Mouse (Mus musculus): Measurements from ENCODE around the gene Tbc1d17. TPM values are rescaled to one million over a fixed set of nuclear protein-coding genes. Genes with fewer than 3 reads are reported as not detected.
A peak's percentile ranks its signal among the peaks of the same experiment; 100 is the strongest.

The Tbc1d17 gene
- polyA plus RNA-seq, 1 experiment from 2014 or later, result 64.5 TPM

DNA sequence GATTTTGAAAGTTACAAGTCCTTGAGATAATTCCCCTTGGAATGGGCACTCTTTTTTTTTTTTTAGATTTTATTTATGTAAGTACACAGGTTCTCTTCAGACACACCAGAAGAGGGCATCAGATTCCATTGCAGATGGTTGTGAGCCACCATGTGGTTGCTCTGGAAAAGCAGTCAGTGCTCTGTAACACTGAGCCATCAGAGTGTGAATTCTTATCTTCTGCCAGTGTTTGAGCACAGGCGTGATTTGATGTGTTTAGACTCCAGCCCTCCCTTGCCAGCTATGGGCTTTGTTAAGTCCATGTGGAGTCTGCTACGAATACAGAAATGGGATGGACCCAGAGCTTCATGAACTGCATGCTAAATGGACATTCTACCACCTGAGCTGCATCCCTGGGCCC, 30.7 kb downstream of the Tbc1d17 start:
- Histone ChIP-seq H3K4me2 (peak overlapping the region; percentile 82), H3K4me3 (replicated peaks) (peak overlapping the region; percentile 88), H3K9ac (peak overlapping the region; percentile 1; the same call in 1 of the 2 replicates), H3K9me3 (no peaks in the 10 kb centered on the region), H3K36me3 (no peaks in the 10 kb centered on the region; the same call in 1 of the 2 replicates), H3K4me1 (peaks cover 47% of the 10 kb centered on the region), H3K27ac (peak overlapping the region; percentile 98; the same call in 1 of the 2 replicates), H3K27me3 (replicated peaks) (no peaks in the 10 kb centered on the region)
- no peak for ATAC-seq (ENCODE audit: insufficient read depth, low FRiP score, low read depth)
- 24% methylated on average over 2 of the region's 2 CpGs for WGBS

DNA sequence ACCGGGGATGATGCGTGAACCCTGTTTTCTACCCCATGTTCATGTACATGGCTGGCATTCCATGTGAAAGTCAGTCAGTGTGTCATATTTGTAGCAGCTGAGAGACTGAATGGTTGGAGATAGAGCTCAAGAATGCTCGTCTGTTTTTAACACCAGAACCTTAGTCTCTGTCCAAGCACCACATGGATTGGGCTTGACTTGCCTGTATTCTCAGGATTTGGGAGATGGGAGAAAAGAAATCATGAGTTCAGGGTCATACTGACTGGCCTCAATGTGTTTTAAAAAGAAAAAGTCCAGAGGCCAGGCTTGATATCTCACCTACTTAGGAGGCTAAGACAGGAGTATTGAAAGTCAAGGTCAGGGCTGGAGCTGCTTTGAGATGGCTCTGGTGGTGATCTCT, 31.4 kb downstream of the Tbc1d17 start:
- Histone ChIP-seq H3K4me3 (replicated peaks) (peak overlapping the region; percentile 88), H3K4me1 (peaks cover 41% of the 10 kb centered on the region), H3K36me3 (no peaks in the 10 kb centered on the region; the same call in 1 of the 2 replicates), H3K27me3 (replicated peaks) (no peaks in the 10 kb centered on the region), H3K9ac (peak overlapping the region; percentile 95), H3K27ac (peak overlapping the region; percentile 98; the same call in 1 of the 2 replicates), H3K9me3 (no peaks in the 10 kb centered on the region), H3K4me2 (peak overlapping the region; percentile 82)
- ATAC-seq (ENCODE audit: insufficient read depth, low FRiP score, low read depth), result no peak
- 12% methylated on average over 3 of the region's 3 CpGs for WGBS

DNA sequence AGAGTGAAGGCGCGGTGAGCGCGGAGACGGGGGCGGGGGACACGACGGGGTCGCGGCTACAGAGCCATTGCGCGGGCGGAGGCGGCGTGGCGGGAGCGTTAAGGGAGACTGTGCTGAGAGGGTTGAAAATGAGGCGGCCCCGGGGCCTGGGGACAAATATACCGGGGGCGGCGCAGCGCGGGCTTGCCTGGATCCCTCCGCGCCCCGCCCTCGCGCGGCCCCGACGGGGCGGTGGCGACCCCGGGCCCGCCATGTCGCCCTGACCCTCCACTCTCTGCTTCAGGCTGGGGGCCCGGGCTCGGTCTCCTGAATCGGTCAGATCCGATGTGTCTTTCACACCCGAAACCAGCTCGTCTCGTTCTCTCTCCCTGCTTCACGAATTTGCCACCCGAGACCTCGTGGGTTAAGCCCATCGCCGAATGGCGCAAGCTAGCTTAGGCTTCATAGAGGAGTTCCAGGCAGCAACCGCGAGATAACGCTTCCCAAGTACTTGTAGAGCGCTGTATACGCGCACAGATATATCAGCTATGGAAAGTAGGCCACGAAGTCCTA, 32.3 kb downstream of the Tbc1d17 start, which contains the start of gene Atf5:
Gene Atf5, minus strand, starts transcription at position 189 of the 552 bp plus-strand sequence.
- H3K36me3 ChIP-seq, result no peaks in the 10 kb centered on the region; the same call in 1 of the 2 replicates
- H3K4me3 ChIP-seq (replicated peaks), result peak within 1 kb of the TSS; percentile 88
- H3K9me3 ChIP-seq, result no peaks in the 10 kb centered on the region
- peak within 1 kb of the TSS; percentile 95 for H3K9ac ChIP-seq
- WGBS, result under 1% methylated on average over 52 of the region's 57 CpGs
- peak within 1 kb of the TSS; percentile 98 for H3K27ac ChIP-seq
- H3K27me3 ChIP-seq (replicated peaks), result no peaks in the 10 kb centered on the region
- peaks cover 39% of the 10 kb centered on the region for H3K4me1 ChIP-seq
- peak; percentile 13 for ATAC-seq (ENCODE audit: insufficient read depth, low FRiP score, low read depth)
- H3K4me2 ChIP-seq, result peak within 1 kb of the TSS; percentile 82

DNA sequence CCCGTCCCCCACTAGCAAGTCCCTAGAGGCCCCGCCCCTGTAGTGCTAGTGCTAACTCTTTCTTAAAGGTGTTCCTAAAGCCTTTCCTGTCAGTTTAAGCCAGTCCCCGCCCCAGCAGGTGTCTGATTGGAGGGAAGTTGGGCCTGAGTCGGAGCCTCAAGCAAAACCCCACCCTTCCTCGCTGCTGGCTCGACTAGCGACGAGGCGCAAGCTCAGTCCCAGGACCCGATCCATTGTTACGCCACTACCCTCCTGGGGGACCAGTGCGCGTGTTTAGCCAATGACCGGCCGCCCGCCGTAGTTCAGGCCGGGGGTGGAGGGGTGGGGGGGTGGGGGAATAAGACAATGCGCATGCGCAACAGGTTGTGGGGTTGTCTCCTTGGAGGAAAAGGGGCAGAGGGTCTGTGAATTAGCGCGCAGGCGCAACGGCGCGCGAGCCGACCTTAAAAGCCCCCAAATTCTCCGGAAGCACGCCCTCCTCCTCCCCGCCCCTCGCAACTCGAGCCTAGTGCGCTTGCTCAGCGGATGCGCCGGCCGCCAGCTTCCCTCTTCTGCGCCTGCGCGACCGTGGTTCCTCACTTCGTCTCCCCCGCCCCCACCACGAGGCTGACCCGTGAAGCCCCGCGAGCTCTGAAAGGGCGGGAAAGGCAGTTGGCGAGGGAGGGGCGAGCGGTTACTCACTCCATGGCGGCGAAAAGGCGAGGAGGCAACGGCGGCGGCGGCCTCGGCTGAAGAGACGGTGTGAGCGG, 33.0 kb downstream of the Tbc1d17 start, which contains the start of the genes Nup62 and Il4i1:
Gene Nup62, plus strand, starts transcription at position 368 of the 749 bp plus-strand sequence.
Gene Il4i1, plus strand, starts transcription at position 667 of the 749 bp plus-strand sequence.
- peaks cover 36% of the 10 kb centered on the region for H3K4me1 ChIP-seq
- peaks cover 4% of the 10 kb centered on the region; the same call in 1 of the 2 replicates for H3K36me3 ChIP-seq
- peak within 1 kb of the TSS; percentile 95 for H3K9ac ChIP-seq
- peak within 1 kb of the TSS; percentile 88 for H3K4me3 ChIP-seq (replicated peaks)
- H3K27me3 ChIP-seq (replicated peaks), result no peaks in the 10 kb centered on the region
- ATAC-seq (ENCODE audit: insufficient read depth, low FRiP score, low read depth), result peak; percentile 94
- peak within 1 kb of the TSS; percentile 98 for H3K27ac ChIP-seq
- H3K4me2 ChIP-seq, result peak within 1 kb of the TSS; percentile 82
- under 1% methylated on average over 61 of the region's 62 CpGs for WGBS
- H3K9me3 ChIP-seq, result no peaks in the 10 kb centered on the region

GRCm38 (mm10) chr7:44814952-44815553, 33.8 kb downstream of the Tbc1d17 start:
- peak overlapping the region; percentile 82 for H3K4me2 ChIP-seq
- H3K36me3 ChIP-seq, result peaks cover 4% of the 10 kb centered on the region; the same call in 1 of the 2 replicates
- H3K4me3 ChIP-seq (replicated peaks), result peak overlapping the region; percentile 88
- H3K27me3 ChIP-seq (replicated peaks), result no peaks in the 10 kb centered on the region
- no peak for ATAC-seq (ENCODE audit: insufficient read depth, low FRiP score, low read depth)
- H3K27ac ChIP-seq, result peak overlapping the region; percentile 98
- H3K4me1 ChIP-seq, result peaks cover 31% of the 10 kb centered on the region
- WGBS, result 32% methylated on average over 14 of the region's 14 CpGs
- no peaks in the 10 kb centered on the region for H3K9me3 ChIP-seq
- no peak overlapping the region for H3K9ac ChIP-seq

GRCm38 (mm10) chr7:44814423-44814822, 34.5 kb downstream of the Tbc1d17 start:
- no peaks in the 10 kb centered on the region for H3K27me3 ChIP-seq (replicated peaks)
- no peak overlapping the region for H3K4me2 ChIP-seq
- no peak overlapping the region for H3K9ac ChIP-seq
- H3K9me3 ChIP-seq, result no peaks in the 10 kb centered on the region
- ATAC-seq (ENCODE audit: insufficient read depth, low FRiP score, low read depth), result no peak
- WGBS, result 89% methylated on average over 4 of the region's 4 CpGs
- peaks cover 4% of the 10 kb centered on the region; the same call in 1 of the 2 replicates for H3K36me3 ChIP-seq
- no peak overlapping the region for H3K27ac ChIP-seq
- no peak overlapping the region for H3K4me3 ChIP-seq (replicated peaks)
- peaks cover 26% of the 10 kb centered on the region for H3K4me1 ChIP-seq

- no peak overlapping the region for H3K27ac ChIP-seq
- no peaks in the 10 kb centered on the region for H3K9me3 ChIP-seq
- H3K4me3 ChIP-seq (replicated peaks), result no peak overlapping the region
- H3K9ac ChIP-seq, result no peak overlapping the region
- WGBS, result 92% methylated on average over 3 of the region's 3 CpGs
- no peak for ATAC-seq (ENCODE audit: insufficient read depth, low FRiP score, low read depth)
- H3K4me2 ChIP-seq, result no peak overlapping the region
- peaks cover 22% of the 10 kb centered on the region for H3K4me1 ChIP-seq
- H3K27me3 ChIP-seq (replicated peaks), result no peaks in the 10 kb centered on the region
- H3K36me3 ChIP-seq, result 0 out of 2 replicates have a peak, but pooled peaks cover 4% of the 10 kb centered on the region
These were observed 34.9 kb downstream of the Tbc1d17 start for GRCm38 (mm10) chr7:44813985-44814384.

GRCm38 (mm10) chr7:44812651-44813325, 36.1 kb downstream of the Tbc1d17 start:
- H3K9ac ChIP-seq, result no peak overlapping the region
- H3K27me3 ChIP-seq (replicated peaks), result no peaks in the 10 kb centered on the region
- no peak overlapping the region for H3K4me2 ChIP-seq
- WGBS, result 89% methylated on average over 19 of the region's 20 CpGs
- no peak overlapping the region for H3K4me3 ChIP-seq (replicated peaks)
- H3K36me3 ChIP-seq, result 0 out of 2 replicates have a peak, but pooled peaks cover 4% of the 10 kb centered on the region
- no peaks in the 10 kb centered on the region for H3K9me3 ChIP-seq
- no peak overlapping the region for H3K27ac ChIP-seq
- ATAC-seq (ENCODE audit: insufficient read depth, low FRiP score, low read depth), result no peak
- peaks cover 11% of the 10 kb centered on the region for H3K4me1 ChIP-seq

DNA sequence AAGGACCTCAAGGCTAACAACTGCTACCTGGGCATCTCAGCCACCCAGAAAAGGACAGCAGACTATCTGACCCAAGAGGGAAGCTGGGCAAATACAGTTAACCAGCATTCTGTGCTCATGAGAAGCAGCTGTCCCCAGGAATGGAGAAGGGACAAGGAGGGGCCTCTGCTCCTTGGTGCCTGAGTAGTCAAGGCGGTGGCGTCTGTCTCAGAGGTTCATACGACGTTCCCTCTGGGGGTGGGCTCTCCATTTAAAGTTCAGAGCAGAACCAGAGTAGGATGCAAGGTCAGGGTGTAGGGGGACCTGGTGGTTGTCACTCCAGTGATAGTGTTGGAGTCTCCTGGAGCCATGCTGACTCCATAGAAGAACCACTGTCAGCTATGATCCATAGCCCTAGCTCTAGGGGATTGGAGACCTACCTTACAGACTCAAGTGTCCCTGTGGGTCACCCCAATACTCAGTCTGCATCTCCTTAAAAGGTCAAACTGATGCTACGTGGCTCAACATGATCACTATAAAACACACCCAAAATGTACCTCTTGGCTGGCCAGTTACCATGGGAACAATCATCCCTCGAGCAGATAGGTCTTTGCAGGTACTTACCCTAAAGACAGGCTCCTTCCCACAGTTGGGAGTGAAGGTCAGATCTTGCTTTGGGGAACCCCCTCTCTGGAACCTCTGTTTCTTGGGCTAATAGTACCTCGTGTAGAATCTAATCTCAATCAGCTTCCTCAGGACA, 37.9 kb downstream of the Tbc1d17 start:
- 0 out of 2 replicates have a peak, but pooled peaks cover 4% of the 10 kb centered on the region for H3K36me3 ChIP-seq
- ATAC-seq (ENCODE audit: insufficient read depth, low FRiP score, low read depth), result no peak
- no peak overlapping the region for H3K4me3 ChIP-seq (replicated peaks)
- H3K27me3 ChIP-seq (replicated peaks), result no peaks in the 10 kb centered on the region
- H3K4me2 ChIP-seq, result no peak overlapping the region
- 85% methylated on average over 7 of the region's 7 CpGs for WGBS
- H3K27ac ChIP-seq, result no peak overlapping the region
- H3K9me3 ChIP-seq, result no peaks in the 10 kb centered on the region
- no peak overlapping the region for H3K9ac ChIP-seq
- peaks cover 7% of the 10 kb centered on the region for H3K4me1 ChIP-seq

GRCm38 (mm10) chr7:44810365-44810764, 38.5 kb downstream of the Tbc1d17 start:
- Histone ChIP-seq H3K9ac (no peak overlapping the region), H3K4me3 (replicated peaks) (no peak overlapping the region), H3K4me2 (no peak overlapping the region), H3K27ac (no peak overlapping the region), H3K36me3 (0 out of 2 replicates have a peak, but pooled peaks cover 4% of the 10 kb centered on the region), H3K4me1 (peaks cover 7% of the 10 kb centered on the region), H3K9me3 (no peaks in the 10 kb centered on the region), H3K27me3 (replicated peaks) (no peaks in the 10 kb centered on the region)
- 83% methylated on average over 4 of the region's 4 CpGs for WGBS
- no peak for ATAC-seq (ENCODE audit: insufficient read depth, low FRiP score, low read depth)

DNA sequence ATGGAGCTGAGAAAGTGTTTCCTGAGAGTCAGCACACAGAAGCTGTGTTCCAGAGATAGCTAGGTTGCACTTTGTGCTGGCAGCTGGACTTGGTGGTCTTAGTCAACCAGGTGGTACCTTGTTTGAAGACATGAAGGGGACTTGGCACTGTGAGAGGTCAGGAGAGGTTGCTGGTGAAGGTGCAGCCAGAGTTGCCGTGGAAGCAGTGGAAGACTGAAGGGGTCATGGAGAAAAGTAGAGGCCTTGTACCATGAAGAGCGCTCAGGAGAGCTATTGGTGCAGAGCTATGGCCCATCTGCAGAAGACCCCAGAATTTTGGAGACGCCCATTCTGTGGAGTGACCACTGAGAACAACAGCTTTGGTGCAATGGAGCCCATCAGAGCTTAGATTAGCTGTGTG, 39.4 kb downstream of the Tbc1d17 start:
- Histone ChIP-seq H3K36me3 (0 out of 2 replicates have a peak, but pooled peaks cover 4% of the 10 kb centered on the region), H3K4me2 (no peak overlapping the region), H3K27ac (no peak overlapping the region), H3K4me1 (no peaks in the 10 kb centered on the region; the same call in 1 of the 2 replicates), H3K9ac (no peak overlapping the region), H3K27me3 (replicated peaks) (no peaks in the 10 kb centered on the region), H3K9me3 (no peaks in the 10 kb centered on the region), H3K4me3 (replicated peaks) (no peak overlapping the region)
- WGBS, result 90% methylated on average over 3 of the region's 3 CpGs
- ATAC-seq (ENCODE audit: insufficient read depth, low FRiP score, low read depth), result no peak

All from stomach, embryonic 15.5 days (tissue).